Mouse (Mus musculus) CH12F3 (cell line): ENCODE measurements around the gene Gpha2.

Experiments used
- in situ Hi-C: fragments of 300-500 bp; cut with MboI; formaldehyde crosslinking; loops from 2 replicates; pipeline ENCODE4 v1.14.3; 2020; ENCODE audit warnings: low sequenced_read_pairs

Gpha2 gene

GRCm38 (mm10) chr19:6271206-6271605, 45.0 kb downstream of the Gpha2 start:
- in situ Hi-C loops: no loop called here

DNA sequence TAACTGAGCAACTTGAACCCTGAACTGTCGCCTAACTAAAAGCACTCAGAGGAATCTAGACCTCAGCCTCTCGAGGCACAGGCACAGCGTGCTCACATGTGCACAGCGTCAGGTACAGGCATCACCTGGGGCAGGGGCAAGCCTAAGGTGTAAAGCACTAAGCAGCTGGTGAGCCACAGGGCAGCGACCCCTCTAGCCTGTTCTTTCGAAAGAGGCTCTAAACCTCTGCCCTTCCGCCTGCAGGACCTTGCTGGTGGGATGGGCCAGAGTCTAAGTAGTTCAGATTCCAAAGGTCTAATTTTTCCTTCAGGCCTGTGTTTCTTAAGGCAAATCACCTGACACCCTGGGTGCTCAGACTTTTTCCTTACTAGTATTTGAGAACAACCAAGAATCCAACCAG, 45.9 kb downstream of the Gpha2 start:
- in situ Hi-C loops: no loop called here

DNA sequence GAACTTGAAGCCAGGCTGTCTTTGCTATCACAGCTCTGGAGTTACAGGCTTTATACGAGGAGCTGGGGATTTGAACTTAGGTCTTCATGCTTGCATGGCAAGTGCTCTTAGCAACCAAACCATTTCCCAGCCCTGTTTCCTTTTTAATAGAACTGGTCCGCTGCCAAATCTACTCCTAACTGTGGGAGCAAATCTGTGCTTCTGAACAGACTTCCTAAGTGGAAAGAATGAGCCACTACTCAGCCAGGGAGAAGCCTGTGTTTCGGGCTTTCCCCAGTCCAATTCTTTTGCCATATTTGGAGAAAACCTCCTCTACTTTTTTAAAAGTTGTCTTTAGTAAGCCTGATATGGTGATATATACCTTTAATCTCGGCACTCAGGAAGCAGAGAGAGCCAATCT, 46.6 kb downstream of the Gpha2 start:
- in situ Hi-C loops: no loop called here

DNA sequence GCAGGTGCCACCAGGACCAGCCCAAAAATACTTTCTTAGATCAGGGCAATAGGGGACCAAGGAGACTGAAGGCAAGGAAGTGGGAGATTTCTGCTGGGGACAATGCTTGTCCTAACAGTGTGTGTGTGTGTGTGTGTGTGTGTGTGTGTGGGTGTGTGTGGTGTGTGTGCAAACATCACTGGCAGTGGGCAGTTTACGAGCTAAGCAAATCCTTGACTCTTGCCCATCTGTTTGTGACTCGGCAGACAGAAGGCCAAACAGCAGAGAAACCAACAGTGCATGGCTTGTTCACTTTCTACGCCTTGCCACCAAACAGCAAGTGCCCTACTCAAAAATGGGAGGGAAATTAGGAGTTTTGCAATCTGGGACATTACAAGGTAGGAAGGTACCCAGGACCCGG, 47.4 kb downstream of the Gpha2 start:
- in situ Hi-C loops: no loop called here

- in situ Hi-C loops: no loop called here
Measured at GRCm38 (mm10) chr19:6273998-6274608, 47.9 kb downstream of the Gpha2 start.

DNA sequence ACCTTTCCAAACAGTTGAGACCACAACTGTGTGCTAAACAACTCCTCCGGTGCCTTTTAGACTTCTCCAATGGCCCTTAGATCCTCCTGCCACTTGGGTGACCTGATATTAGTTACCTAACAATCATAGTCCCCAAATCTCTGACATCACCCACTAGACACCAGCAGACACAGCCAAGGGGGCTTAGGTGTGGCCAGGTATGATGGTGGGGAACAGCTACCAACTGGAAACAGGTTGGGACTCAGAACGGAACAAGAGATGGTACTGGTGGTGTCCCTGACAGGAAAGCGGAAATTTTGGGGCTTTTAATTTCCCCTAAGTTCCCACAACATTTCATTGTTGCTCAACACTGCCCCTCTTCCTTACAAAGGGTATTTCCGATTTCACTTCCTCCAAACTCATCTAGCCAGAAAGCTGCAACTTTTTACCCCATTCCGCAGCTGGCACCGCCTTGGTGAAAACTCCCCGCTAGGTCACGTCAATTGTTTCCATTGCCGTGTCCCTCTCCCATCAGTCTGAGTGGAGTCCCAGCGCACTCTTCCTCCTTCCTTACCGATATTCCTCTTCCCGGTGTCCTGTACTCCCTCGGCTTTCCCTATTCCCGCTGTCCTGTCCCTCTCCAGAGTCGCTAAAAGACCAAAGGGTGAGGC, 49.7 kb downstream of the Gpha2 start:
- in situ Hi-C loops: no loop called here

GRCm38 (mm10) chr19:6276426-6277421, 50.5 kb downstream of the Gpha2 start, which contains the start of gene Ehd1:
Gene Ehd1 (plus strand): TSS chr19:6276725.
- in situ Hi-C loops: no loop called here
